Mouse (Mus musculus) left cerebral cortex, adult 2 months (tissue): ENCODE measurements around the gene Foxp2. TPM values are rescaled to one million over a fixed set of nuclear protein-coding genes. Genes with fewer than 3 reads are reported as not detected.
A peak's percentile ranks its signal among the peaks of the same experiment; 100 is the strongest.

Experiments used
- DNase-seq, 2 experiments: peaks; one replicate each; pipeline ENCODE4 v3.0.0; 2021 to 2022; ENCODE audit warnings: low spot score in 2 of 2, mixed read lengths in 1 of 2; ENCODE audit errors: extremely low spot score in 1 of 2
- H3K27ac ChIP-seq: fragments of 200-600 bp; 2 replicates; pipeline ENCODE4 v1.8.1; 2022
- H3K4me3 ChIP-seq: fragments of 200-600 bp; 2 replicates; pipeline ENCODE4 v1.8.1; 2022
- CTCF ChIP-seq: fragments of 200-600 bp; IDR thresholded peaks from 2 replicates; pipeline ENCODE4 v1.8.1; 2022; ENCODE audit warnings: antibody characterized with exemption, mild to moderate bottlenecking, moderate library complexity
- intact Hi-C: fragments of 180-260 bp; cut with DNase I; formaldehyde crosslinking; loops from one replicate; pipeline ENCODE4 v1.15.1; 2025
- long read RNA-seq, 2 experiments: library from polyadenylated mRNA; stranded (forward); transcript quantifications; one replicate each; pipeline ENCODE4 v2.0.0; 2021; ENCODE audit warnings: borderline mapping rate in 2 of 2
- total RNA-seq, 2 experiments: library from RNA; stranded (reverse); gene quantifications; 2 replicates each; pipeline ENCODE4 v1.2.3; 2021

Foxp2 gene
- 10 to 100 TPM in 1 of 2 experiments, 1 to 10 TPM in 1; 7.3 to 11.2 TPM for total RNA-seq
- long read RNA-seq, experiment 1, full-length matches to known transcripts = 2 of 4 reads
- long read RNA-seq, experiment 1, partial matches to known transcripts = 1 of 4 reads
- long read RNA-seq, experiment 1, other reads (novel, unspliced or antisense) = 1 of 4 reads
- long read RNA-seq, experiment 2, full-length matches to known transcripts = 1 of 3 reads
- long read RNA-seq, experiment 2, partial matches to known transcripts = 1 of 3 reads
- long read RNA-seq, experiment 2, other reads (novel, unspliced or antisense) = 1 of 3 reads

DNA sequence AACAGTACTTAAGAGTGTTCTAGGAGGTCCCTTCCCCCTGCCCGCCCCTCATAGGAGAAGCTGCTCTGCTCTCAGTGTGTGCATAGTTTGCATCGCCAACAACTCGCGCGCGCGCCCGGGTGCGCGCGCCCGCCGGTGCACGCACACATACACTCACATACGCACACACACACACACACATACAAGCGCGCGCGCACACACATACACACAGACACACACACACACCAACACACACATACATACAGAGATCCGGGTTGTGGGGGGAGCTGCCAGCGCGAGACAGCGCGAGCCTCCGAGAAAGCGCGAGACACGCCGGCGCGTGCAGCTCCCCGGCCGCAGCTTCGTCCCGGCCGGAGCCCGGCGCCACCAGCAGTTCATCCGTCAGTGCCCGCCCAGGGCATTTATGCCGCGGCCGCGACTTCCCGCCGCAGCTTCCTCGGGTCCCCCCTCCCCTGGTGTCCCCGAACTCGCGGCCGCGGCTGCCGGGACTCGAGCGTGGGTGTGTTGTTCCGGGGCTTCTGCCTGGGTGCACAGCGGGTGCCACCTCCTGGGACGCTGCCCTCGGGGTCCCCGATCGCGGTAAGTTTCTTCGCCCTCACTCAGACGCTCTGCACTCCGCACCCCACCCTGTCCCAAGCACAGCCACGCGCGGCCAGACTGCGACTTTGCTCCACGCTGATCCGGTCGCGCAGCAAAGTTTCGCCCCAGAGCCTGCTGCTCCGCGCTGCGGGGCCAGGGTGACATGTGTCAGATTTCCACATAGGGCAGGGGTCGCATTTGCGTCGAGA lies at the start of gene Foxp2:
Gene Foxp2 (plus strand): TSS at position 167 of the 788 bp plus-strand sequence.
- peak; percentile 33 to 39 for DNase-seq
- peak within 1 kb of the TSS; percentile 78 for H3K4me3 ChIP-seq
- no peak for TF ChIP-seq CTCF
- intact Hi-C loops = no loop called here
- peak within 1 kb of the TSS; percentile 71 for H3K27ac ChIP-seq

- no peak for DNase-seq
- Histone ChIP-seq H3K27ac (no peak overlapping the region), H3K4me3 (no peak overlapping the region)
- intact Hi-C loops = no loop called here
- TF ChIP-seq CTCF = no peak
These were observed 15.9 kb upstream of the Foxp2 start for GRCm38 (mm10) chr6:14885199-14885598.

DNA sequence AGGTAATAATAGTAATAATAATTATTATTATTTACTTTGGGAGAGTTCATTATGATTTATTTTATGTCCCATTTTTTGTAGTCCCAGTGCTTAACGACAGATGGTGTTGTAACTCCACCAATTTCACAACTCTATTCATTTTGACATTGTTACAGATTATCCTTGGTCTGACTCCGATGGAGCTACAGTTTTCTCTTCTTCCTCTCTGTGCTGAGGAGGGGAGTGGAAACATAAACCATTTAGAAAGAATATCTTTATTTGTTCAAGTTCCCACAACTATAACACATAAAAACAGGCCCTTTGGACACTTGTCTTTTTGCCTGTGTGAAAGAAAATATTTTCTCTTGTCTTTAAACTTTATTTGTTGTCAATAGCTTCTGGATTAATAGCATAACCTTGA lies 4.1 kb upstream of the Foxp2 start:
- Histone ChIP-seq H3K27ac (no peak overlapping the region), H3K4me3 (no peak overlapping the region)
- no peak for DNase-seq
- peak; percentile 64 for TF ChIP-seq CTCF
- intact Hi-C loops = loop anchor here (2.0 to 10.0 kb wide), 6 partner anchors 270 to 1900 kb away; no protein-coding TSS in a partner anchor

DNA sequence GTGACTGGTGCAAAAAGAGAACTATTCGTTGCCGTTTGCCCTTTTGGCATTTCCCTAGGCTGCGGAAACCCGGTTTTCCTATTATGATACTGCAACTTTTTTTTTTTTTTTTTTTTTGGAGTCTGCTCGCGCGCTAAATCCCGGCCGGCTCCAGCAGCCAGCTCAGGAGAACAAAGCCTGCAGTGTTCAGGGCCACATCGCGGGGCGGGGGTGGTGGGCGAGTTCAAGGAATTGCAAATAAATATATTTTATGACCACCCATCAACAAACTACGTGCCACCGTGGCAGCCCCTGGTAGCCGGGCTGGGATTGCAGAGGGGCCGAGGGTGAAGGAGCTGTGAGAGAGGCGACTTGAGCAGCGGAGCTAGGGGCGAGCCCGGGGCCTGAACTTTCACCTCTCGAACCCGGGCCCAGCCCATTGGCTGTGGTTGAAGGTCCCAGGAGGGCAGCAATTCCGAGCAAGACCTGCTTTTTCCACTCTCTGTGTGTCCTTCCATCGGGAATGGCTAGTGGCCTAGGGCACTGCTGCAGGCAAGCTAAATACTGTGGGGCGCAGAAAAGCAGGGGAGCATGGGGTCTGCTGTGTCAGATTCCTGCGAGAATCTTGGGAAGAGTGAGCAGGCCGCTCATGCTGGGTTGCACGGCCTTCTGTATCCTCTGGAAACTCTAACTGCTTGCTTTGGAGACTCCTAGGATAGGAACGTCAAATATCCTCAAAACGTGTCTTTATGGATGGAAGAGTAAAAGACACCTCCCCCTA lies 2.9 kb upstream of the Foxp2 start:
- Histone ChIP-seq H3K27ac (no peak overlapping the region), H3K4me3 (no peak overlapping the region)
- intact Hi-C loops = loop anchor here (5.0 to 10.0 kb wide), 5 partner anchors 269 to 1899 kb away; no protein-coding TSS in a partner anchor
- TF ChIP-seq CTCF = no peak
- peak in 1 of 2 experiments; percentile 12 for DNase-seq

DNA sequence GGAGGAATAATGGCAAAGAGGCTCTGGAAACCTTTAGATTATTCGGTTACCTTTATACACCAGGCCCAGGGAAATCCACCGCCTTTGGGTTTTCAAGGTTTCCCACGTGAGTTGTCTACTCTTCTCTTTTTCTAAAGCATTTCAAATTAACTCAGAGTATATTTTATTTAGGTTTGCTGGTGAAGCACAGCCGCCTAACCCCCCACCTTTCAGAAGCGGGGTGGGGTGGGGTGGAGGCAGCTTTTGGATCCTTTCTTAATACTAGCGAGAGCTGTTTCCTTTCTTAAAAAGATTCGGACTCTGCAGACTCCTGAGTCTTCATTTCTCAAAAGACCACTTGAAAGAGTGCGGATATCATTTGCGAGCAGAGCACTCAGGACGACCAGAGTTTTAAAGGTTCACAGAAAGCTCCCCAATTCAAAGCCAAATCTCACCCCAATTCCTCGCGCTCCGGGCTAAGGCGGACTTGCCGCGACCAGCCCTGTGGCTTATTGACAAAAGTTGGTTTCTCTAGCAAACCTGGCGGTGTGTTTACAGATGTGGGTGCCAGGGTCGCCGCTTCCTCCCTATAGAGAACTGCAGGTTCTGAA lies 2.0 kb upstream of the Foxp2 start:
- Histone ChIP-seq H3K27ac (no peak overlapping the region), H3K4me3 (no peak overlapping the region)
- no peak for DNase-seq
- no peak for TF ChIP-seq CTCF
- intact Hi-C loops = loop anchor here (5.0 to 10.0 kb wide), 5 partner anchors 268 to 1898 kb away; no protein-coding TSS in a partner anchor

- TF ChIP-seq CTCF = no peak
- Histone ChIP-seq H3K27ac (0 out of 2 replicates have a peak overlapping the region, but pooled peaks have one; percentile 28), H3K4me3 (peak overlapping the region; percentile 78)
- intact Hi-C loops = loop anchor here (5.0 to 10.0 kb wide), 5 partner anchors 267 to 1897 kb away; no protein-coding TSS in a partner anchor
- peak in 1 of 2 experiments; percentile 13 for DNase-seq
These were observed 1.1 kb upstream of the Foxp2 start for GRCm38 (mm10) chr6:14899936-14900578.

GRCm38 (mm10) chr6:14900579-14901021 lies 549 bp upstream of the Foxp2 start:
- Histone ChIP-seq H3K4me3 (peak overlapping the region; percentile 78), H3K27ac (0 out of 2 replicates have a peak overlapping the region, but pooled peaks have one; percentile 28)
- DNase-seq = peak; percentile 49 to 56
- TF ChIP-seq CTCF = no peak
- intact Hi-C loops = no loop called here

DNA sequence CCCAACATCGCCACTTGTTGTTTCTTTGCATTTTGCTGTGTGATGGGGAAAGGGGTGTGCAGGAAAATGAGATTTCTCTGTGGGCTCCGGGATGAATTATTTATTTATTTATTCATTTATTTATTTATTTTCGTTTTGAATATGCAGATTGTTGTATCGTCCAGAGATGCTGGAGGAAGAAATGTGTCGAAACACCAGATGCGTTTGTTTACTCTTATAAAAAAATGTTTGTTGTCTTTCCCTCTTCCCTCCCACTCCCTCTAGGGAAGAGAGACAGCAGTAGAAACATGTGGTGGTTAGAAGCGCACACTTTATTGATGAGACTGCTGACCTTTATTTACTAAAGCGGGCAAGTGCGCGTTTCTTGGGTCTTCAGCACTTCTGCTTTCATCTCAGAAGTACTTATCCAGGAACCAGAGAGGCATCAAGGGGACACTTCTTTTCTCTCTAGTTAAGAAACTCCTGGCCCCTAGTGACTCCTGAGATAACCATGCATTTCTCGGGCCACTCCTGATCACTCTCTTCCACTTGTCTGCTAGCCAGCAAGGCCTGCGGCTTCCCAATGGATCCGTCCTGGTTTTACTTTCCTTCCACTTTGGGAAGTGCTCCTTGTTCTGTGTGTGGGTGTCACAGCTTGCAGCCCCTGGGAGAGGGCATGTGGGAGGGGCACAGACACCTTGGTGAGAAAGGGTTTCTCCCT lies 972 bp downstream of the Foxp2 start:
- Histone ChIP-seq H3K27ac (0 out of 2 replicates have a peak overlapping the region, but pooled peaks have one; percentile 71), H3K4me3 (peak overlapping the region; percentile 78)
- TF ChIP-seq CTCF = no peak
- intact Hi-C loops = no loop called here
- DNase-seq = peak in 1 of 2 experiments; percentile 11

- intact Hi-C loops = no loop called here
- H3K27ac ChIP-seq = no peak overlapping the region
- no peak for DNase-seq
- no peak overlapping the region for H3K4me3 ChIP-seq
- TF ChIP-seq CTCF = no peak
These were observed 2.3 kb downstream of the Foxp2 start for GRCm38 (mm10) chr6:14903271-14903965.

GRCm38 (mm10) chr6:14915066-14915465 lies 13.9 kb downstream of the Foxp2 start:
- no peak for DNase-seq
- intact Hi-C loops = no loop called here
- H3K27ac ChIP-seq = no peak overlapping the region
- H3K4me3 ChIP-seq = no peak overlapping the region
- TF ChIP-seq CTCF = no peak
